9 mouse cellular contexts compared by ENCODE assay signal in genomic region chr15:99440816-99441457, GRCm38 (mm10). TPM values are rescaled to one million over a fixed set of nuclear protein-coding genes. Genes with fewer than 3 reads are reported as not detected.
DNase-seq lines count a peak whose midpoint lies in the region; ATAC-seq and TF ChIP-seq lines count a peak whose summit lies in the region.
"Had no signal": no experiment of that assay in that cellular context is flagged by ENCODE, and none has a peak within 500 bp of the region (broad histone marks: within the 10 kb centered on the region; RNA-seq: fewer than 3 reads in every experiment).

No protein-coding gene starts in this region.

- H3K9ac ChIP-seq in heart, adult 2 months (ENCODE audit: low read depth, low read length) = no peak overlapping the region
- H3K9ac ChIP-seq in embryonic facial prominence, embryonic 13.5 days = 0 out of 2 replicates have a peak overlapping the region, but pooled peaks have one; percentile 32
- H3K9ac ChIP-seq in hindbrain, embryonic 11.5 days (ENCODE audit: low read depth, low read length) = peak overlapping the region; percentile 3; the same call in 1 of the 2 replicates
- peak overlapping the region; percentile 23; the same call in 1 of the 2 replicates for H3K9ac ChIP-seq in midbrain, embryonic 13.5 days (replicated peaks)

- no peaks in the 10 kb centered on the region for H3K9me3 ChIP-seq in embryonic facial prominence, embryonic 13.5 days
- H3K9me3 ChIP-seq in hindbrain, embryonic 11.5 days (ENCODE audit: control insufficient read depth, low read length) = no peaks in the 10 kb centered on the region
- H3K9me3 ChIP-seq in midbrain, embryonic 13.5 days = no peaks in the 10 kb centered on the region
- H3K9me3 ChIP-seq: megakaryocyte, embryonic 14.5 days had no signal

- no peaks in the 10 kb centered on the region for H3K36me3 ChIP-seq in heart, adult 2 months (ENCODE audit: control insufficient read depth, insufficient read depth, low read length)
- peaks cover 26% of the 10 kb centered on the region for H3K36me3 ChIP-seq in embryonic facial prominence, embryonic 13.5 days
- H3K36me3 ChIP-seq in hindbrain, embryonic 11.5 days (ENCODE audit: control insufficient read depth, insufficient read depth, low read length) = no peaks in the 10 kb centered on the region
- H3K36me3 ChIP-seq in midbrain, embryonic 13.5 days = peaks cover 7% of the 10 kb centered on the region

- 42% methylated on average over 8 of the region's 8 CpGs for WGBS in heart, adult 2 months
- 64% methylated on average over 8 of the region's 8 CpGs for WGBS in embryonic facial prominence, embryonic 13.5 days
- WGBS in hindbrain, embryonic 11.5 days = 68% methylated on average over 8 of the region's 8 CpGs
- 60% methylated on average over 8 of the region's 8 CpGs for WGBS in midbrain, embryonic 13.5 days

- H3K4me3 ChIP-seq in heart, adult 2 months = no peak overlapping the region
- no peak overlapping the region for H3K4me3 ChIP-seq in embryonic facial prominence, embryonic 13.5 days
- H3K4me3 ChIP-seq in hindbrain, embryonic 11.5 days (ENCODE audit: low read depth, low read length) = no peak overlapping the region
- no peak overlapping the region for H3K4me3 ChIP-seq in midbrain, embryonic 13.5 days (replicated peaks)
- H3K4me3 ChIP-seq: megakaryocyte, embryonic 14.5 days had no signal

- peaks cover 8% of the 10 kb centered on the region for H3K4me1 ChIP-seq in heart, adult 2 months (ENCODE audit: control insufficient read depth, insufficient read depth, low read length)
- peaks cover 49% of the 10 kb centered on the region for H3K4me1 ChIP-seq in embryonic facial prominence, embryonic 13.5 days
- peaks cover 9% of the 10 kb centered on the region; the same call in 1 of the 2 replicates for H3K4me1 ChIP-seq in hindbrain, embryonic 11.5 days (replicated peaks; ENCODE audit: control insufficient read depth, insufficient read depth, low read length)
- H3K4me1 ChIP-seq in midbrain, embryonic 13.5 days (replicated peaks) = peaks cover 41% of the 10 kb centered on the region

- H3K79me2 ChIP-seq in heart, adult 2 months (replicated peaks; ENCODE audit: control insufficient read depth, insufficient read depth, low read length) = 0 out of 2 replicates have a peak, but pooled peaks cover 3% of the 10 kb centered on the region

- intact Hi-C loops in heart, adult 2 months (cut with DNase I) = no loop called here
- intact Hi-C loops in heart, postnatal 36 days (cut with DNase I) = no loop called here

- DNase-seq in heart, adult 2 months = no peak
- DNase-seq in heart, postnatal 36 days = no peak
- DNase-seq in hindbrain, embryonic 11.5 days (ENCODE audit: low spot score) = no peak
- no peak for DNase-seq in adrenal gland, adult 18-20 months (ENCODE audit: low spot score in 2 of 2)
- DNase-seq in cerebellum, postnatal 25 days = no peak

- no peak for TF ChIP-seq CTCF in heart, adult 2 months (IDR thresholded peaks at IDR 0.05)

- H3K27me3 ChIP-seq in heart, adult 2 months (ENCODE audit: control insufficient read depth, insufficient read depth, low read length) = no peaks in the 10 kb centered on the region
- H3K27me3 ChIP-seq in embryonic facial prominence, embryonic 13.5 days = no peaks in the 10 kb centered on the region
- no peaks in the 10 kb centered on the region for H3K27me3 ChIP-seq in hindbrain, embryonic 11.5 days (ENCODE audit: control insufficient read depth, insufficient read depth, low read length)
- no peaks in the 10 kb centered on the region for H3K27me3 ChIP-seq in midbrain, embryonic 13.5 days
- H3K27me3 ChIP-seq: megakaryocyte, embryonic 14.5 days had no signal

- no peak; the same call in 1 of the 2 replicates for ATAC-seq in embryonic facial prominence, embryonic 13.5 days (ENCODE audit: insufficient number of reproducible peaks, insufficient read depth, low FRiP score, low TSS enrichment, low read depth)
- no peak for ATAC-seq in hindbrain, embryonic 11.5 days (ENCODE audit: low FRiP score)
- peak; percentile 21; the same call in 1 of the 2 replicates for ATAC-seq in midbrain, embryonic 13.5 days
- ATAC-seq in megakaryocyte progenitor cell, adult 5-6 weeks (replicated peaks; ENCODE audit: poor library complexity) = no peak

- TF ChIP-seq POLR2A in heart, adult 2 months (IDR thresholded peaks at IDR 0.05; ENCODE audit: insufficient read depth, low read depth, low read length) = no peak

- TF ChIP-seq EP300 in heart, adult 2 months (IDR thresholded peaks at IDR 0.05; ENCODE audit: insufficient read depth, low read depth, low read length) = no peak

- no peak overlapping the region for H3K4me2 ChIP-seq in embryonic facial prominence, embryonic 13.5 days
- no peak overlapping the region for H3K4me2 ChIP-seq in hindbrain, embryonic 11.5 days (replicated peaks; ENCODE audit: low read depth, low read length)
- no peak overlapping the region; the same call in 1 of the 2 replicates for H3K4me2 ChIP-seq in midbrain, embryonic 13.5 days (replicated peaks)

- H3K27ac ChIP-seq in heart, adult 2 months = peak overlapping the region; percentile 39
- peak overlapping the region; percentile 74 for H3K27ac ChIP-seq in embryonic facial prominence, embryonic 13.5 days
- H3K27ac ChIP-seq in hindbrain, embryonic 11.5 days (ENCODE audit: low read depth, low read length) = peak overlapping the region; percentile 51
- H3K27ac ChIP-seq in midbrain, embryonic 13.5 days = peak overlapping the region; percentile 71

RNA-seq across cellular contexts. Expression of gene Nckap5l, which starts 16.6 kb away (rescaled TPM):
- 1 to 10 TPM; 4.2 to 5.2 TPM for total RNA-seq in heart, adult 2 months (2021)
- 3.5 and 4.5 TPM in 2 replicates for polyA plus RNA-seq in heart, adult 2 months (2012; rRNA removed)
- 1 to 10 TPM; 6.9 to 8.8 TPM for total RNA-seq in heart, postnatal 36 days (2021)
- 9.4 and 10.3 TPM in 2 replicates for polyA plus RNA-seq in embryonic facial prominence, embryonic 13.5 days (2015; fragmentation: Nextera tagmentation; extraction: Ambion mirVana)
- 9.3 and 10.2 TPM in 2 replicates for polyA plus RNA-seq in hindbrain, embryonic 11.5 days (2014; fragmentation: Nextera tagmentation; extraction: Ambion mirVana)
- 12.2 and 15.6 TPM in 2 replicates for polyA plus RNA-seq in midbrain, embryonic 13.5 days (2015; fragmentation: Nextera tagmentation; extraction: Ambion mirVana)
- total RNA-seq in adrenal gland, adult 18-20 months (2021) = 10 to 100 TPM; 14.1 to 18.7 TPM
- 4.0 and 9.7 TPM in 2 replicates for total RNA-seq in megakaryocyte progenitor cell, adult 5-6 weeks (2015)
- 0.17 and 2.2 TPM in 2 replicates for total RNA-seq in megakaryocyte progenitor cell, adult 5-6 weeks (2017)

RNA-seq across cellular contexts. Expression of gene Bcdin3d, which starts 33.6 kb away (rescaled TPM):
- 1 to 10 TPM; 2.5 to 3.1 TPM for total RNA-seq in heart, adult 2 months (2021)
- 4.2 and 4.3 TPM in 2 replicates for polyA plus RNA-seq in heart, adult 2 months (2012; rRNA removed)
- total RNA-seq in heart, postnatal 36 days (2021) = 1 to 10 TPM; 3.2 to 3.4 TPM
- 16.3 and 17.3 TPM in 2 replicates for polyA plus RNA-seq in embryonic facial prominence, embryonic 13.5 days (2015; fragmentation: Nextera tagmentation; extraction: Ambion mirVana)
- polyA plus RNA-seq in hindbrain, embryonic 11.5 days (2014; fragmentation: Nextera tagmentation; extraction: Ambion mirVana) = 17.1 and 18.1 TPM in 2 replicates
- polyA plus RNA-seq in midbrain, embryonic 13.5 days (2015; fragmentation: Nextera tagmentation; extraction: Ambion mirVana) = 26.5 and 26.9 TPM in 2 replicates
- total RNA-seq in adrenal gland, adult 18-20 months (2021) = 1 to 10 TPM; 4.6 to 4.7 TPM
- total RNA-seq in megakaryocyte progenitor cell, adult 5-6 weeks (2015) = 3.9 and 5.6 TPM in 2 replicates
- 3.7 and 6.2 TPM in 2 replicates for total RNA-seq in megakaryocyte progenitor cell, adult 5-6 weeks (2017)

RNA-seq across cellular contexts. Expression of gene Tmbim6, which starts 48.3 kb away (rescaled TPM):
- 100 to 1,000 TPM; 207 to 253 TPM for total RNA-seq in heart, adult 2 months (2021)
- polyA plus RNA-seq in heart, adult 2 months (2012; rRNA removed) = 334 and 409 TPM in 2 replicates
- total RNA-seq in heart, postnatal 36 days (2021) = 100 to 1,000 TPM; 233 to 243 TPM
- polyA plus RNA-seq in embryonic facial prominence, embryonic 13.5 days (2015; fragmentation: Nextera tagmentation; extraction: Ambion mirVana) = 266 and 285 TPM in 2 replicates
- polyA plus RNA-seq in hindbrain, embryonic 11.5 days (2014; fragmentation: Nextera tagmentation; extraction: Ambion mirVana) = 212 and 224 TPM in 2 replicates
- polyA plus RNA-seq in midbrain, embryonic 13.5 days (2015; fragmentation: Nextera tagmentation; extraction: Ambion mirVana) = 228 and 244 TPM in 2 replicates
- 100 to 1,000 TPM; 536 to 790 TPM for total RNA-seq in adrenal gland, adult 18-20 months (2021)
- 381 and 438 TPM in 2 replicates for total RNA-seq in megakaryocyte progenitor cell, adult 5-6 weeks (2015)
- total RNA-seq in megakaryocyte progenitor cell, adult 5-6 weeks (2017) = 164 and 187 TPM in 2 replicates
